Comparison of ENCODE assay signal across 15 mouse cellular contexts in the genomic region with DNA sequence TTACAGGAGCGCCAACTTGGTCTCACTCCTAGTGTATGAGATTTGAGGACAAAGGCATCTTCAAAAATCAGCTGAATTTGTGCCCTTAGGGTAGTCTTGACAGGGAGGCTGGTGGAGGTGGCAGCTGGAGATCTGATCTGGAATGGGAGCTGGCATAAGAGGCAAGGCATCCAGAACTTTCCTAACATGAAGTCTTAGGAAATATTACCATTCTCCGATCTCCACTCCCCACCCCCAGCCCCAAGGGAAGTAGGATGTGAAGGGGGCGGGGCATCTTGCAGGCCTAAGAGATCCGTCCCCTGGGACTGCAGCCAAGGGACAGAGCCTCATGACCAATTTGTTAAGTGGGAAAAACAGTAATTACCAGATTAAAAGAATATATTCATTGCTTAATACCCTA. TPM values are rescaled to one million over a fixed set of nuclear protein-coding genes. Genes with fewer than 3 reads are reported as not detected.
A peak's percentile ranks its signal among the peaks of the same experiment; 100 is the strongest.
DNase-seq lines count a peak whose midpoint lies in the region; ATAC-seq and TF ChIP-seq lines count a peak whose summit lies in the region.
"Had no signal": no experiment of that assay in that cellular context is flagged by ENCODE, and none has a peak within 500 bp of the region (broad histone marks: within the 10 kb centered on the region; RNA-seq: fewer than 3 reads in every experiment).

No protein-coding gene starts in this region.

- H3K27me3 ChIP-seq in lung, postnatal 0 days (replicated peaks; ENCODE audit: insufficient read depth, low read length), result no peaks in the 10 kb centered on the region
- peaks cover 32% of the 10 kb centered on the region for H3K27me3 ChIP-seq in midbrain, embryonic 10.5 days (ENCODE audit: low read depth, poor library complexity, severe bottlenecking)

- no peak for TF ChIP-seq CTCF in lung, postnatal 0 days (IDR thresholded peaks at IDR 0.05)

- H3K9me3 ChIP-seq in lung, postnatal 0 days (ENCODE audit: low read length), result no peaks in the 10 kb centered on the region
- no peaks in the 10 kb centered on the region for H3K9me3 ChIP-seq in midbrain, embryonic 10.5 days (replicated peaks)
- H3K9me3 ChIP-seq: forebrain, embryonic 12.5 days; liver, embryonic 15.5 days had no signal

- intact Hi-C loops in heart, postnatal 25 days (cut with DNase I), result no loop called here

- H3K4me2 ChIP-seq in lung, postnatal 0 days (replicated peaks; ENCODE audit: low read depth, low read length), result no peak overlapping the region
- H3K4me2 ChIP-seq: forebrain, embryonic 12.5 days; liver, embryonic 15.5 days; midbrain, embryonic 11.5 days had no signal

- DNase-seq in adrenal gland, adult 2 months, result peak; percentile 59
- no peak for DNase-seq in adrenal gland, adult 8-10 months
- DNase-seq in heart, postnatal 4 days, result peak; percentile 35
- DNase-seq in heart, postnatal 25 days (ENCODE audit: low spot score), result no peak
- DNase-seq in lung, postnatal 0 days (ENCODE audit: low spot score), result peak; percentile 69
- no peak for DNase-seq in midbrain, embryonic 10.5 days (ENCODE audit: low spot score)
- no peak for DNase-seq in thymus, postnatal 14 days
- DNase-seq: cerebellum, adult 2 months had no signal

- no peak overlapping the region for H3K9ac ChIP-seq in lung, postnatal 0 days (replicated peaks; ENCODE audit: low read depth)
- H3K9ac ChIP-seq: forebrain, embryonic 12.5 days; liver, embryonic 15.5 days had no signal

- TF ChIP-seq EP300 in lung, postnatal 0 days (IDR thresholded peaks at IDR 0.05), result no peak

- 45% methylated on average over 4 of the region's 4 CpGs for WGBS in lung, postnatal 0 days
- 78% methylated on average over 4 of the region's 4 CpGs for WGBS in midbrain, embryonic 10.5 days

- H3K4me3 ChIP-seq in brown adipose tissue, adult 24 weeks (ENCODE audit: insufficient read depth, low read depth, low read length), result peak overlapping the region; percentile 36
- no peak overlapping the region for H3K4me3 ChIP-seq in lung, postnatal 0 days (ENCODE audit: low read depth, low read length)
- no peak overlapping the region for H3K4me3 ChIP-seq in midbrain, embryonic 10.5 days
- H3K4me3 ChIP-seq: forebrain, embryonic 12.5 days; liver, embryonic 15.5 days had no signal

- ATAC-seq in lung, postnatal 0 days, result no peak

- H3K36me3 ChIP-seq in lung, postnatal 0 days (ENCODE audit: insufficient read depth, low read length), result no peaks in the 10 kb centered on the region
- H3K36me3 ChIP-seq in midbrain, embryonic 10.5 days, result no peaks in the 10 kb centered on the region
- H3K36me3 ChIP-seq: forebrain, embryonic 12.5 days; liver, embryonic 15.5 days had no signal

- peaks cover 17% of the 10 kb centered on the region for H3K4me1 ChIP-seq in brown adipose tissue, adult 24 weeks (ENCODE audit: control insufficient read depth, insufficient read depth, insufficient read length, low read length)
- H3K4me1 ChIP-seq in lung, postnatal 0 days (ENCODE audit: insufficient read depth, low read depth, low read length), result peaks cover 10% of the 10 kb centered on the region; the same call in 1 of the 2 replicates
- H3K4me1 ChIP-seq in midbrain, embryonic 10.5 days, result peaks cover 43% of the 10 kb centered on the region

- peak overlapping the region; percentile 89 for H3K27ac ChIP-seq in brown adipose tissue, adult 24 weeks (replicated peaks; ENCODE audit: low read depth, low read length)
- H3K27ac ChIP-seq in lung, postnatal 0 days (ENCODE audit: low read length), result no peak overlapping the region
- no peak overlapping the region for H3K27ac ChIP-seq in midbrain, embryonic 10.5 days (replicated peaks)
- H3K27ac ChIP-seq: forebrain, embryonic 12.5 days; liver, embryonic 15.5 days had no signal

RNA-seq across cellular contexts. Expression of gene Slc25a35, which starts 2.3 kb away (rescaled TPM):
- 10 to 100 TPM; 40.4 to 45.9 TPM for total RNA-seq in adrenal gland, adult 2 months (2021)
- polyA plus RNA-seq in adrenal gland, adult 2 months (2012; rRNA removed), result 61.3 and 78.3 TPM in 2 replicates
- total RNA-seq in adrenal gland, adult 8-10 months (2022), result 10 to 100 TPM; 14.7 to 35.0 (median 28.1) TPM
- total RNA-seq in heart, postnatal 4 days (2021), result 1 to 10 TPM in 1 of 2 experiments, under 1 TPM in 1; 0.91 to 1.4 TPM
- total RNA-seq in heart, postnatal 25 days (2021), result 1 to 10 TPM; 6.4 to 7.4 TPM
- 170 and 220 TPM in 2 replicates for polyA plus RNA-seq in brown adipose tissue, adult 24 weeks (2012; ENCODE audit: insufficient read depth, insufficient read length, missing spikeins)
- polyA plus RNA-seq in lung, postnatal 0 days (2015; fragmentation: Nextera tagmentation; extraction: Ambion mirVana), result 4.3 and 5.5 TPM in 2 replicates
- 2.0 and 2.1 TPM in 2 replicates for polyA plus RNA-seq in midbrain, embryonic 10.5 days (2016; fragmentation: Nextera tagmentation; extraction: Ambion mirVana)

RNA-seq across cellular contexts. Expression of gene Rangrf, which starts 4.8 kb away (rescaled TPM):
- 10 to 100 TPM; 13.5 to 31.2 TPM for total RNA-seq in adrenal gland, adult 2 months (2021)
- polyA plus RNA-seq in adrenal gland, adult 2 months (2012; rRNA removed), result 16.9 and 17.8 TPM in 2 replicates
- 10 to 100 TPM; 21.0 to 27.9 (median 23.6) TPM for total RNA-seq in adrenal gland, adult 8-10 months (2022)
- 10 to 100 TPM; 41.0 to 44.7 TPM for total RNA-seq in heart, postnatal 4 days (2021)
- total RNA-seq in heart, postnatal 25 days (2021), result 10 to 100 TPM; 80.3 to 89.1 TPM
- polyA plus RNA-seq in brown adipose tissue, adult 24 weeks (2012; ENCODE audit: insufficient read depth, insufficient read length, missing spikeins), result 9.0 and 12.7 TPM in 2 replicates
- 16.0 and 18.3 TPM in 2 replicates for polyA plus RNA-seq in lung, postnatal 0 days (2015; fragmentation: Nextera tagmentation; extraction: Ambion mirVana)
- 68.4 and 84.6 TPM in 2 replicates for polyA plus RNA-seq in midbrain, embryonic 10.5 days (2016; fragmentation: Nextera tagmentation; extraction: Ambion mirVana)

RNA-seq across cellular contexts. Expression of gene Arhgef15, which starts 13.0 kb away (rescaled TPM):
- 10 to 100 TPM; 15.2 to 21.6 TPM for total RNA-seq in adrenal gland, adult 2 months (2021)
- polyA plus RNA-seq in adrenal gland, adult 2 months (2012; rRNA removed), result 133 and 183 TPM in 2 replicates
- total RNA-seq in adrenal gland, adult 8-10 months (2022), result 10 to 100 TPM; 15.5 to 32.7 (median 24.5) TPM
- 10 to 100 TPM; 32.1 to 36.8 TPM for total RNA-seq in heart, postnatal 4 days (2021)
- 10 to 100 TPM; 28.1 to 32.4 TPM for total RNA-seq in heart, postnatal 25 days (2021)
- polyA plus RNA-seq in brown adipose tissue, adult 24 weeks (2012; ENCODE audit: insufficient read depth, insufficient read length, missing spikeins), result 7.1 and 19.0 TPM in 2 replicates
- polyA plus RNA-seq in lung, postnatal 0 days (2015; fragmentation: Nextera tagmentation; extraction: Ambion mirVana), result 24.2 and 30.7 TPM in 2 replicates
- 6.4 and 6.6 TPM in 2 replicates for polyA plus RNA-seq in midbrain, embryonic 10.5 days (2016; fragmentation: Nextera tagmentation; extraction: Ambion mirVana)

RNA-seq across cellular contexts. Expression of gene Pfas, which starts 38.0 kb away (rescaled TPM):
- total RNA-seq in adrenal gland, adult 2 months (2021), result 10 to 100 TPM; 23.7 to 28.6 TPM
- polyA plus RNA-seq in adrenal gland, adult 2 months (2012; rRNA removed), result 14.5 and 16.7 TPM in 2 replicates
- total RNA-seq in adrenal gland, adult 8-10 months (2022), result 10 to 100 TPM; 33.9 to 48.4 (median 40.5) TPM
- 10 to 100 TPM; 14.3 to 14.5 TPM for total RNA-seq in heart, postnatal 4 days (2021)
- 1 to 10 TPM; 5.6 to 6.8 TPM for total RNA-seq in heart, postnatal 25 days (2021)
- polyA plus RNA-seq in brown adipose tissue, adult 24 weeks (2012; ENCODE audit: insufficient read depth, insufficient read length, missing spikeins), result 7.8 and 11.1 TPM in 2 replicates
- polyA plus RNA-seq in lung, postnatal 0 days (2015; fragmentation: Nextera tagmentation; extraction: Ambion mirVana), result 7.0 and 9.0 TPM in 2 replicates
- polyA plus RNA-seq in midbrain, embryonic 10.5 days (2016; fragmentation: Nextera tagmentation; extraction: Ambion mirVana), result 57.8 and 59.2 TPM in 2 replicates

RNA-seq across cellular contexts. Expression of gene Odf4, which starts 43.4 kb away (rescaled TPM):
- total RNA-seq in adrenal gland, adult 2 months (2021), result not detected
- polyA plus RNA-seq in adrenal gland, adult 2 months (2012; rRNA removed), result not detected in 2 replicates
- 1 to 10 TPM in 1 of 4 experiments, under 1 TPM in 2, not detected in 1; 0.35 to 1.7 (median 0.78) TPM for total RNA-seq in adrenal gland, adult 8-10 months (2022)
- total RNA-seq in heart, postnatal 4 days (2021), result not detected
- not detected for total RNA-seq in heart, postnatal 25 days (2021)
- polyA plus RNA-seq in brown adipose tissue, adult 24 weeks (2012; ENCODE audit: insufficient read depth, insufficient read length, missing spikeins), result not detected in 2 replicates
- polyA plus RNA-seq in lung, postnatal 0 days (2015; fragmentation: Nextera tagmentation; extraction: Ambion mirVana), result not detected in 2 replicates
- not detected in 2 replicates for polyA plus RNA-seq in midbrain, embryonic 10.5 days (2016; fragmentation: Nextera tagmentation; extraction: Ambion mirVana)
- polyA plus RNA-seq: embryonic facial prominence, embryonic 11.5 days; heart, postnatal 0 days; limb, embryonic 11.5 days; liver, embryonic 15.5 days; midbrain, embryonic 11.5 days had no signal

Comparison
In these comparisons a context has a peak if more than half of its experiments do, and no peak if none do; other contexts are left out.
1. DNase-seq: peak in adrenal gland, adult 2 months (single experiment), heart, postnatal 4 days (single experiment) and lung, postnatal 0 days (single experiment); none in adrenal gland, adult 8-10 months (single experiment), heart, postnatal 25 days (single experiment), midbrain, embryonic 10.5 days (single experiment) and thymus, postnatal 14 days (single experiment).